Mouse (Mus musculus): ENCODE measurements around the gene Pgls.

The Pgls gene

DNA sequence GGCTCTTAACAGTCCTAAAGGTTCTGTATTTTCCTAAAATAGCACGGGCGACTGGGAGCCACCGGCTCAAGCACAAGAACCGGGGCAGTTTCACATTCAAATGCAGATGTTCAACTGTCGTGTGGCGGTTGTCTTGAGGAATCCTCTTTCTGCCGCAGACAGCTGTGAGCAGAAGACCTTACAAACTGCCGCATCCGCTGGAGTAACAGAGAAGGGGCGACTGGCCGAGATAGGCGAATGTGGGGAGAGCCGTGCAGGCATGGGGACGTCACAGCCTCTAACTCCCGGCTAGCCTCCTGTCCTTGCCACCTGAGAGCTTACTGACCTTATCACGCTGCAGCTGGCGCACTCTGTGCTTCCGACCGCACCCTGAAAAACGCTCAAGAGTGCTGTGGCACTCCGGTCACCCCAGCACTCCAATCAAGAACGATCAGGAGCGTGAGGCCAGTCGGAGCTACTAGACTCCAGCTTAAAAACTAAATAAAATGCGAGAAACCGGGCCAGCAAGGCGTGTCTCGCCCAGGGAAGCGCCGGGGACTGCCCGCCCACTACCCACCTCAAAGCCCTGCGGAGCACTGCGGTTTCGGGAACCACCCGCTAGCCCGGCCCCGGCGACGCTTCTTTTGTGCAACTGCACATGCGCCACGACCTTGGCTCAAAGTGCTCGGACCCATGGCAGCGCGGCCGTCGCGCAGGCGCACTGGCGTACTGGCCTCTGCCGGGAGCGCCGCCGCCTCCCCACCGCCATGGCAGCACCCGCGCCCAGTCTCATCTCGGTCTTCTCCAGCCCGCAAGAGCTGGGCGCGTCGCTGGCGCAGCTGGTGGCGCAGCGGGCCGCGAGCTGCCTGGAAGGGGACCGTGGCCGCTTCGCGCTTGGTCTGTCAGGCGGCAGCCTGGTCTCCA lies at the start of gene Pgls:
TSS of gene Pgls (plus strand) at position 706 of the 903 bp plus-strand sequence.
- peak; percentile 98 for DNase-seq (ENCODE audit: low read depth, low spot score)

GRCm38 (mm10) chr8:71542632-71543343 lies 49.2 kb upstream of the Pgls start, which contains the start of gene Mvb12a:
Mvb12a (plus strand) TSS chr8:71542922.
- peak; percentile 100 for DNase-seq (ENCODE audit: low read depth, low spot score)

GRCm38 (mm10) chr8:71543755-71544154 lies 48.2 kb upstream of the Pgls start:
- DNase-seq (ENCODE audit: low read depth, low spot score) = no peak

DNA sequence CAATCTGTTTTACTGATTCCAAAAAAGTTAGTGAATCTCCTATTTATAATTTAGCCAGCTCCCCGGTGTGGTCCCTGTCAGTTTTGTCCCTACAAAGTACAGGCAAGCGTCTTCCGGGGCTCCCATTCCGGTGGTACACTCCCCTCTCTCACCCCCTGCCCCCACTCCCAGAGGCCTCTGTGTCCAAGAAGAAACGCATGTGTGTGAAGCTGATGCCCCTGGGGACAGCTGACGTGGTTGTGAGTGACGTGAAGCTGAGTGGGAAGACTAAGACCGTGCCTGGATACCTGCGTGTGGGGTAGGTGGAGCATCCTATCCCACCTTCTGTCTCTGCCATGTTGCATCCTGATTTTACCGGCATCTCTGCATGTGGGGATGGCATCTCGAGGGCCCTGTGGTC lies 46.9 kb upstream of the Pgls start:
- DNase-seq (ENCODE audit: low read depth, low spot score) = no peak

DNA sequence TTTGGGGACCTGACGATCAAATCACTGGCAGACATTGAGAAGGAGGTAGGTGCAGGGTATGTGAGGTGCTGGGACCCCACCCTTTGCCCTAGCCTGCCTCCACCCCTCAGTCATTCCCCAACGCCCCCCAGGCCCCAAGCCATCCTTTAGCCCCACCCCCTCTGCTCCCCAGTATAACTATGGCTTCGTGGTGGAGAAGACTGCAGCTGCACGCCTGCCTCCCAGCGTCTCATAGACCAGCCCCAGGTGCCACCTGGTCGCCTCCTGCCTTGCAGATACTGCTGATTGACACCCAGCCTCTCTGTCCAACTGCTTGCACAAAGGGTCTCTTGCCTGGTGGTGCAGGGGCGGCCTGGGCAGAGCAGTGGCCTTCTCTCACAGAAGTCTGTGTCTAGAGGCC lies 44.4 kb upstream of the Pgls start:
- DNase-seq (ENCODE audit: low read depth, low spot score) = no peak

DNA sequence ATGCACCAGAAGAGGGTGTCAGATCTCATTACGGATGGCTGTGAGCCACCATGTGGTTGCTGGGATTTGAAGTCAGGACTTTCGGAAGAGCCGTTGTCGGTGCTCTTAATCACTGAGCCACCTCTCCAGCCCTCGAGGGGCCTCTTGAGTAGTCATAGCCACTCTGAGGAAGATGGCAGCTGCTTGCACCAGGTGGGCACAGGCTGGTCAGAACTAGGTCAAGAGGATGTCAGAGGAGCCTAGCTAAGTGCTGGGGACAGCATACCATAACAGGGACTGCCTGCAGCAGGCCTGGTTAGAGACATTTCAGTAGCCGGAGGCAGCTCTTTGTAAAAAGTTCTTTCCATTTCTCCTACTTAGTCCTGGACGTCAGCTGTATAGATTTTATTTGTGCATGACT lies 41.2 kb upstream of the Pgls start:
- no peak for DNase-seq (ENCODE audit: low read depth, low spot score)

DNA sequence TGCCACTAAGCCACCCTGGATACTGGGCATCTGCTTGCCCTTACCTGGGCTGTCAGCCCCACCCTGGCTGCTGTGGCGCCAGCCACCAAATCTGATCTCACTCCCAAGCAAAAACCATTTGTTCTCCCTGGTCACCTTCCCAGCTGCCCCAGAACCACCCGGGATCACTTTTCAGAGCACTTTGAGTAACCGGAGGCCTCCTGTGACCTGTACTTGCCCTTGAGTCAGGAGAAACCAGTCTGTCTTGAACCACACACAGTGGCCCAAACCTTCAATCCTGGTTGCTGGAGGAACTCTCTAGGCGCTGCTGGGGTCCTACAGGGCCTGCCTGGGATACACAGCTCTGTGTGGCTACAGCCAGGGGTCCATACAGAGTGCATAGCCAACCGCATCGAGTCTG lies 39.2 kb upstream of the Pgls start:
- no peak for DNase-seq (ENCODE audit: low read depth, low spot score)

DNA sequence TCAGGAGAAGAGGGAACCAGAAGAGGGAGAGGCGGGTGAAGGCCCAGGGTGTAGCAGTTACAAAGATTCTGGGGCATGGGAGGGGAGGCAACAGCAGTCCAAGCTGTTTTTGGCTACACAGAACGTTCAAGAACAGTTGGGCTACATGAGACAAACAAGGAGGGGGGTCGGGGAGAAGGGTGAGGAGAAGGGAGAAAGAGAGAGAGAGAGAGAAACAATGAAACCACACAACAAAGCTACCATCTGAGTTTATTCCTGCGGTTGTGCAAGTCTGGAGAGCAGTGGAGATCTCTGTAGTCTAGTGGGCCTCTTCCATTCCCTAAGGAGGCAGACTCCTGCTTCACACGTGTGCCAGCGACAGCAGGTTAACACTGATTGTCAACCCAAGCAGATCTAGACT lies 38.0 kb upstream of the Pgls start:
- DNase-seq (ENCODE audit: low read depth, low spot score) = no peak

GRCm38 (mm10) chr8:71554644-71555043 lies 37.3 kb upstream of the Pgls start:
- no peak for DNase-seq (ENCODE audit: low read depth, low spot score)

DNA sequence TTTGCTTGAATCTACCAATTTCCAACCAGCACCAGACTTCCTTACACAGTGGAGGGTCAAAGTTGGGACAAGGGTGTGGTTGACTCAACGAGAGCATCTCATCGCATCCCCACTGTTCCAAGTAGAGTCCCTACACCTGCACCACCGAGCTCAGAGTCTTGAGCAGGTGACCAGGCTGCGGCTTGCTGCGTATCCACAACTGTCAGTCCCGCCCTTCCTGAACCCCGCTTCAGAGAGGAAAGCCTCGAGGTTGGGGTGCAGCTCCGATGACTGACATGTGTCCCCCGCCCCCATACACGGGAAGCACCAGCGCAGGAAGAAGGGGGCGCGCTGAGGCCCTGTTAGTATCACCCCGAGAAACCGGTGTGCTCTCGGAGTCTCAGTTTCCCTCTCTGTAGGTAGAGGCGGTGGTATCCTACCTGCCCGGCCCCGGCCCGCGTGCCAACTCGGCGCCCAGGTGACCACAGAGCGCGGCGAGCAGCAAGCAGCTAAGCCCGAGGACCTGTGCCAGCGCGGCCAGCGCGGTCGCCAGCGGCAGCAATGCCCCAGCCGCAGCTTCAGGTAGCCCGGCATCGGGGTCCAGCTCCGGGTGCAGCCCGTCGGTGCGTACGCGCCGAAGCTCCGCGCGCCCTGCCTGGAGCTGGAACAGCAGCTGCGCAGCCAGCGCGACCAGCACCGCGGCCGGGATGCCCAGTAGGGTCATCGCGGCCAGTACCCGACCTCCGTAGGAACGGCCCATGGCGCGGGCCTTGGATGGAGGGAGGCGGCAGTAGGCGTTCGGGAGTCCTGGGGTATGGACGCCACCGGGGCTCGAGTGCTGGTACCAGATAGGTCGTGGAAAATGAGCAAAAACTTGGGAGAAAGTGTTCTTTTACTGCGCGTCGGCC lies 33.7 kb upstream of the Pgls start, which contains the start of gene Tmem221:
TSS of gene Tmem221 (minus strand) at position 801 of the 887 bp plus-strand sequence.
- no peak for DNase-seq (ENCODE audit: low read depth, low spot score)

DNA sequence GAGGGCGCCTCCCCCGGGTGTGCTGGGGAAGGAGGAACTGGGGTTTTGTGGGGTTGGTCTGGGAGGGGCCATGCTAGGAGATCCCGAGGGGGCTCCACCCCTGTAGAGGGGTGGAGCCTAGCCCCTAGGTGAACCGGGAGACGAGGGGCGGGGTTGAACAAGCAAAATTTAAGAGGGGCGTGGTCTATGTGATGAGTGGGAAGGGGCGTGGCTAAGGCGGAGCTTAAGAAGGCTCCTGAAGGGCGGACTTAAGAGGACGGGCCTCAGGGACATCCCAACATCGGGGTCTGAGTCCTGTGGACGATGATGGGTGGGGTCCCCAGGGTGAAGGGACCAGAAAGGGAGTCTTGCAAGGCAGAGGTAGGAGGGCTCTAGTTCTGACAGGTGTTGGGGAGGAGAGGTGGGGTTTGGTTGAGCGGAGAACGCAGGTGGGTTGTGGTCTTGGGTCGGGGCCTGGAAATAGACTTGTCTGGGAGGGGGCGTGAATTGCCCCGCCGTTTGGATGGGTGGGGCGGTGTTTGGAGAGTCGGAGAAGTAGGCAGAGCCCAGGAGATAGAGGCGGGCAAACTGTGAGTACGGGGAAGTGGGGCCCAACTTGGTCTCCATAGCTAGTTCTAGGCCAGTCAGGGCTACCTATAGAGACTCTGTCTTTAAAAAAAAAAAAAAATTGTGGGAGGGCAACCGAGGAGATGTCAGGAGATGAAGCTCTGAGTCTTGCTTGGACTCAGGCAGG lies 32.9 kb upstream of the Pgls start:
- DNase-seq (ENCODE audit: low read depth, low spot score) = peak; percentile 96

DNA sequence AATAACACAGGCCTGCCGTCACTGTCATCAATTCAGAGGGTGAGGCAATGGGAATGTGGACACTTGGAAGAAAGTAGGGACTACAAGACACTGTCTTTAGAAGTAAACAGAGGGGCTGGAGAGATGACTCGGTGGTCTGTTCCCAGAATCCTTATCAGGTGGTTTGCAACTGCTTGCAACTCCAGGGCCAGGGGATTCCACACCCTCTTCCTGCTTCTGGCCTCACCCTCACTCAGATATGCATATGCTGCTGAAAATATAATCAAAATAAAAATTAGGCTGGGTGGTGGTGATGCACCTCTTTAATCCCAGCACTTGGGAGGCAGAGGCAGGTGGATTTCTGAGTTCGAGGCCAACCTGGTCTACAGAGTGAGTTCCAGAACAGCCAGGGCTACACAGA lies 31.9 kb upstream of the Pgls start:
- no peak for DNase-seq (ENCODE audit: low read depth, low spot score)

DNA sequence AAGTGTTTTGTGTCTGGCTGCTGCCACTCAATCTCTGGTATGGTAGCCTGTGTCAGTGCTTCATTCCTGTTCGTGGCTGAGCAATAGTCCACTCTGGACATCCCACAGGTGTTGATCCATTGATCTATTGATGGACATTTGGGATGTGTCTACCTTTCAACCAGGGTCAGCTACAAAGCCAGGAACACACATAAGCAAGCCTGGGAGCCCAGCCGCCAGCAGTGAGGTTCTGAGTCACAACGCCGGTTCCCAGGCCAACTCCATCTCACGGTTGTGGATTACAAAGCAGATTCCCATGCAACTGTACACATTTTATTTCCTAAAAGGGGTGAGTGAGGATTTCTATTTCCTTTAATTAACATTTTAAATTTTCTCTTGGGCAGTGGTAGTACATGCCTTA lies 31.2 kb upstream of the Pgls start:
- DNase-seq (ENCODE audit: low read depth, low spot score) = no peak

- peak; percentile 90 for DNase-seq (ENCODE audit: low read depth, low spot score)
These were observed 30.6 kb upstream of the Pgls start for GRCm38 (mm10) chr8:71561401-71561800.

GRCm38 (mm10) chr8:71562751-71563150 lies 29.2 kb upstream of the Pgls start:
- peak; percentile 88 for DNase-seq (ENCODE audit: low read depth, low spot score)

DNA sequence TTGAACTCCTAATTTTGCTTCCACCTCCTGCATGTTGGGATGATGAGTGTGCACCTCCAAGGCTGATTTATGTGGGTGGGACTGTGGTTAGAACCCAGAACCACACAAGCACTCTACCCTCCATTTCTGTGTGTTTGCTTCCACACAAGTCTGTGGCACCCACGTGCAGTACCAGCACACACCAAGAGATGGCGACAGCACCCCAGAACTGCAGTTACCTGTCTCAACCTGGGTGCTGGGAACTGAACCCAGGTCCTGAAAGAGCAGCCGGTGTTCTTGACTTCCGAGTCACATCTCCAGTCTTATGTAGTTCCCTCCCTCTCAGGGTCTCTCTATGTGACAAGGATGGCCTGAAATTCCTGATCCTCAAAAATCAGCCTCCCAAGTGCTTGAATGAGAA lies 28.0 kb upstream of the Pgls start:
- DNase-seq (ENCODE audit: low read depth, low spot score) = no peak

DNA sequence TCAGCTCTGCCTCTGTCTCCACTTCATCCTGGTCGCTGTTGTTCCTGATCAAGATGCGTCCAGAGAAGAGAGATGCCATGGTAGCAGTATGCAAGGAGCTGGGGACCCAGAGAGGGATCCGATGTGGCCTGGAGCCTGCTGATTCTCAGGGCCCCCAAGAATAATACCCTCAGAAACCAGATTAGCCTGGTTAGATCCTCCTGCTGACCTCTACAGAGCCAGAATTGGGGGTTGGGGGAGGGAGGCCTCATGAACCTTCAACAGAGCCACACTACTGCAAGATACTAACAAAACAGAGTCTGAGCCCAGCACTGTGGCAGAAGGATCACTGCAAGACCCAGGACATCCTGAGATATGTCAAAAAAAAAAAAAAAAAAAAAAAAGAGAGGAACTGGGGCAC lies 25.5 kb upstream of the Pgls start, which contains the start of gene Nxnl1:
TSS of gene Nxnl1 (minus strand) at position 101 of the 400 bp plus-strand sequence.
- no peak for DNase-seq (ENCODE audit: low read depth, low spot score)

- no peak for DNase-seq (ENCODE audit: low read depth, low spot score)
These were observed 24.4 kb upstream of the Pgls start for GRCm38 (mm10) chr8:71567587-71567986.

- no peak for DNase-seq (ENCODE audit: low read depth, low spot score)
These were observed 23.5 kb upstream of the Pgls start, which contains the start of gene Slc27a1 for GRCm38 (mm10) chr8:71568387-71568937. Slc27a1 (plus strand) TSS chr8:71568882.

DNA sequence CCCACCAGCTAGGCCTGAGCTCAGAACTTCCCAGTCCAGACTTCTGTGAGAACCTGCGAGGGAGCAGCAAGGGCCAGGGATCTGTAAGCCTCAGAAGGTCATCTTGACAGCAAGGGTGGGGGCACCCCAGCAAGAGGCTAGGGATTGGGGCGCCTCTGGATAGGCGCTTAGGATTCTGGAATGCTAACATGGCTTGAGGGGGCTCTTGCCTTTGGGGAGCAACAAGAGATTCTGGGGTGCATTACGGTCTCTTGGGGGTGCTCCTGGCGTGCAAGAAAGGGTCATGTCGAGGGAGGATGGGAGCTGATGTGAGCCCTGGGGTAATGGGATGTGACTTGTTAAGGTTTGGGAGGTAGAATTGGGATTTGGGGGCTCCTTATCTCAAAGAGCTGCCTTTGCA lies 23.0 kb upstream of the Pgls start:
- DNase-seq (ENCODE audit: low read depth, low spot score) = no peak
